Mouse (Mus musculus) forebrain, embryonic 16.5 days (tissue): ENCODE measurements around the gene Afg1l. TPM values are rescaled to one million over a fixed set of nuclear protein-coding genes. Genes with fewer than 3 reads are reported as not detected.

ENCODE experiments used
- ATAC-seq: fragments of 200-750 bp; cut with Nextera tagmentation; 2 replicates; pipeline ENCODE4 v1.8.0; 2017; ENCODE audit warnings: mild to moderate bottlenecking, moderate library complexity
- H3K27ac ChIP-seq: fragments of 300-500 bp; sonication (generic); 2 replicates; pipeline ENCODE4 v1.5.1; 2014; ENCODE audit warnings: low read length, control low read depth
- H3K27me3 ChIP-seq: fragments of 300-500 bp; sonication (generic); replicated peaks from 2 replicates; pipeline ENCODE4 v1.6.1; 2014; ENCODE audit warnings: low read length; ENCODE audit not compliant: control insufficient read depth, insufficient read depth
- H3K36me3 ChIP-seq: fragments of 300-500 bp; sonication (generic); 2 replicates; pipeline ENCODE4 v1.6.1; 2014; ENCODE audit not compliant: control insufficient read depth, insufficient read depth
- H3K4me1 ChIP-seq: fragments of 300-500 bp; sonication (generic); replicated peaks from 2 replicates; pipeline ENCODE4 v1.6.1; 2014; ENCODE audit warnings: low read length; ENCODE audit not compliant: control insufficient read depth, insufficient read depth
- H3K4me2 ChIP-seq: fragments of 300-500 bp; sonication (generic); 2 replicates; pipeline ENCODE4 v1.6.1; 2014; ENCODE audit warnings: mild to moderate bottlenecking, low read length, control low read depth
- H3K4me3 ChIP-seq: fragments of 300-500 bp; sonication (generic); replicated peaks from 2 replicates; pipeline ENCODE4 v1.5.1; 2014; ENCODE audit warnings: mild to moderate bottlenecking, low read length, control low read depth
- H3K9ac ChIP-seq: fragments of 300-500 bp; sonication (generic); replicated peaks from 2 replicates; pipeline ENCODE4 v1.6.1; 2014; ENCODE audit warnings: low read depth, low read length, control low read depth
- H3K9me3 ChIP-seq: fragments of 300-500 bp; sonication (generic); 2 replicates; pipeline ENCODE4 v1.6.1; 2016; ENCODE audit warnings: low read length; ENCODE audit not compliant: control insufficient read depth
- WGBS: fragments of 180-500 bp; shearing (Covaris S2); extraction: QIAGEN DNeasy Blood & Tissue Kit; methylation state at CpG from one replicate; pipeline ENCODE4 v1.1.7; 2014; 5-methylcytosine and 5-hydroxymethylcytosine counted together
- polyA plus RNA-seq: library from polyadenylated mRNA; unstranded; fragments of >200 nt; fragmentation: Nextera tagmentation; extraction: Ambion mirVana; gene quantifications from 2 replicates; pipeline ENCODE4 v1.2.1, GENCODE M21; 2015

Afg1l gene
- polyA plus RNA-seq, 1 experiment from 2014 or later = 6.9 TPM

- H3K27me3 ChIP-seq = no peaks in the 10 kb centered on the region
- WGBS = 14% methylated on average over 12 of the region's 12 CpGs
- peak overlapping the region; percentile 38 for H3K27ac ChIP-seq
- ATAC-seq = peak; percentile 74
- H3K4me1 ChIP-seq = peaks cover 14% of the 10 kb centered on the region
- no peak overlapping the region for H3K4me2 ChIP-seq
- no peak overlapping the region for H3K4me3 ChIP-seq
- H3K9me3 ChIP-seq = no peaks in the 10 kb centered on the region
- H3K9ac ChIP-seq = 0 out of 2 replicates have a peak overlapping the region, but pooled peaks have one; percentile 13
- H3K36me3 ChIP-seq = no peaks in the 10 kb centered on the region
Measured at GRCm38 (mm10) chr10:42346179-42346877, 132.0 kb downstream of the Afg1l start.

- Histone ChIP-seq H3K4me1 (peaks cover 39% of the 10 kb centered on the region), H3K4me3 (no peak overlapping the region), H3K27ac (no peak overlapping the region), H3K27me3 (no peaks in the 10 kb centered on the region), H3K4me2 (no peak overlapping the region), H3K9ac (no peak overlapping the region), H3K36me3 (no peaks in the 10 kb centered on the region), H3K9me3 (no peaks in the 10 kb centered on the region)
- 93% methylated on average over 5 of the region's 5 CpGs for WGBS
- no peak for ATAC-seq
Measured at GRCm38 (mm10) chr10:42342714-42343113, 135.7 kb downstream of the Afg1l start.

- no peak for ATAC-seq
- H3K9ac ChIP-seq = no peak overlapping the region
- H3K4me2 ChIP-seq = no peak overlapping the region
- no peaks in the 10 kb centered on the region for H3K36me3 ChIP-seq
- H3K4me1 ChIP-seq = peaks cover 38% of the 10 kb centered on the region
- 85% methylated on average over 11 of the region's 11 CpGs for WGBS
- H3K27me3 ChIP-seq = no peaks in the 10 kb centered on the region
- H3K4me3 ChIP-seq = no peak overlapping the region
- no peak overlapping the region for H3K27ac ChIP-seq
- H3K9me3 ChIP-seq = no peaks in the 10 kb centered on the region
Measured at GRCm38 (mm10) chr10:42341815-42342457, 136.4 kb downstream of the Afg1l start.

DNA sequence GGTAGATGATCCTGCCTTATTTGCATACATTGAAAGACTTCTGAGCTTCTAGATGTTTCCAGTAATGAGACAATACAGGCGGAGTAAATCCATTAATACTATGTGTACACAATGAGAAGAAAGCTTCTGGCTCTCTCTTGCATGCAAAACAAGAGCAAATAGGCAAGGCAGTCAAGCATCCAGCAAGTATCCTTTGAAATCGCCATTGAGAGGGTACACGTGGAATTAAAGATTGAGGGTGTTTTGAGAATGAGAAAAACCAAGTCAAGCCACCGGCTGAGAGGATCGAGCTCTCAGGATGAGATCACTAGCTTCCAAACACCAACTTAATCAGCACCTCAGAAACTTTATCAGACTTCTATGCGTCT lies 138.0 kb downstream of the Afg1l start:
- Histone ChIP-seq H3K9me3 (no peaks in the 10 kb centered on the region), H3K4me3 (no peak overlapping the region), H3K9ac (no peak overlapping the region), H3K27me3 (no peaks in the 10 kb centered on the region), H3K27ac (peak overlapping the region; percentile 50), H3K4me1 (peaks cover 30% of the 10 kb centered on the region), H3K36me3 (no peaks in the 10 kb centered on the region), H3K4me2 (no peak overlapping the region)
- ATAC-seq = no peak
- 9% methylated on average over 6 of the region's 6 CpGs for WGBS

DNA sequence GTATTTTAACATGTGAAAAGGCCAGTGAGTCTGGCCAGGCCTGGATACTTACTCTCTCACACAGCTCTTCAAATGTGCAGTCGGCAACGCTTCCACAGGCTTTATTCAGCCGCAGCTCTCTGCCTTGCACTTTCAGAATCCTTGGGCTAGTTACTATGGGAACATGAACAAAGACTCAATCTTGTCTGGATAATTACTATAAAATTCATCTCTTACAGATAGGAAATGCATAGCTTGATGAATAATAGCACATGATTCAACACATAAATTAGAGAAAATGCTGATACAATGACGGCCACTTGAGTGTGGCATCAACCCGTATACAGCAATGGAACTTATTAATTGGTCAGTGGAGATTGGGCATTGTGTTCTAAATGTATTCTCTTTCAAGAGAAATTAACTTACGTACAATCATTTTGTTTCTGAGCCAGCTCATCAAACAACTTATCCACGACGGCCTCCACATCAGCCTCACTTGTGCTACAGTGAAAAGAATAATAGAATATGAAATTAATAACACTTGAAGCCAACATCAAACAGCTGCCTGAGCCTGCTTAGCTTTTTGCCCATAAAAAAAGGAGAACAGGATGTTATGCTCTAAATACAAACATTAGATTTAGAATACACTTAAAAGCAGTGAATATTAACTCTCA lies 138.5 kb downstream of the Afg1l start:
- WGBS = 4% methylated on average over 8 of the region's 8 CpGs
- peak overlapping the region; percentile 31 for H3K9ac ChIP-seq
- peak overlapping the region; percentile 75 for H3K27ac ChIP-seq
- no peak overlapping the region for H3K4me3 ChIP-seq
- peak overlapping the region; percentile 38 for H3K4me2 ChIP-seq
- H3K36me3 ChIP-seq = no peaks in the 10 kb centered on the region
- peak; percentile 81 for ATAC-seq
- H3K9me3 ChIP-seq = no peaks in the 10 kb centered on the region
- peaks cover 30% of the 10 kb centered on the region for H3K4me1 ChIP-seq
- H3K27me3 ChIP-seq = no peaks in the 10 kb centered on the region

DNA sequence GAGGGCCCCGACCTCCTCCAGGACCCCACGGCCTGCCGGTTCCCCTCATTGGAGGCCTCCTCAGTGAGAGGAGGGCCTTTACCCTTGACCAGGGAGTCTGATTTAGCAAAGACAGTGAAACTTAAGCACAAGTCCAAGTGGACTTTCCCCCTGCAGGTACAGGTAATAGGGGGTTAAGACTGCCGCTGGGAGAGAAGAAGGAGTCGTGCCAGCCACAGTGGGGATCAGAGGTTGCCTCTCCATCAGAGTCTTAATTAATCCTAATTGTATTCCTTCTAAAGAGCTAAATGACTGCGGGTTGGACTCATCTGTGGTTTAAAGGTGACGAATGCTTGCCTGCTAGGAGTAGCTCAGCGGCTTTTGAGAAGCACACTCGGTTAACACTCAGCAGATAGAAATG lies 139.9 kb downstream of the Afg1l start:
- no peak for ATAC-seq
- Histone ChIP-seq H3K9me3 (no peaks in the 10 kb centered on the region), H3K36me3 (no peaks in the 10 kb centered on the region), H3K4me3 (no peak overlapping the region), H3K4me2 (no peak overlapping the region), H3K4me1 (peaks cover 30% of the 10 kb centered on the region), H3K27me3 (no peaks in the 10 kb centered on the region), H3K9ac (no peak overlapping the region), H3K27ac (no peak overlapping the region)
- WGBS = 29% methylated on average over 9 of the region's 9 CpGs

- Histone ChIP-seq H3K27me3 (no peaks in the 10 kb centered on the region; the same call in 1 of the 2 replicates), H3K4me2 (no peak overlapping the region), H3K9ac (no peak overlapping the region), H3K4me3 (no peak overlapping the region), H3K4me1 (no peaks in the 10 kb centered on the region), H3K27ac (no peak overlapping the region), H3K9me3 (no peaks in the 10 kb centered on the region), H3K36me3 (no peaks in the 10 kb centered on the region)
- peak; percentile 84 for ATAC-seq
- 63% methylated on average over 8 of the region's 8 CpGs for WGBS
Measured at GRCm38 (mm10) chr10:42327576-42327975, 150.8 kb downstream of the Afg1l start.

GRCm38 (mm10) chr10:42325305-42325704 lies 153.1 kb downstream of the Afg1l start:
- no peak for ATAC-seq
- Histone ChIP-seq H3K4me3 (no peak overlapping the region), H3K9me3 (no peaks in the 10 kb centered on the region), H3K36me3 (no peaks in the 10 kb centered on the region), H3K27me3 (no peaks in the 10 kb centered on the region; the same call in 1 of the 2 replicates), H3K9ac (no peak overlapping the region), H3K4me1 (no peaks in the 10 kb centered on the region), H3K4me2 (no peak overlapping the region), H3K27ac (no peak overlapping the region)
- 68% methylated on average over 10 of the region's 10 CpGs for WGBS

GRCm38 (mm10) chr10:42323978-42324377 lies 154.4 kb downstream of the Afg1l start:
- Histone ChIP-seq H3K4me1 (no peaks in the 10 kb centered on the region), H3K9ac (no peak overlapping the region), H3K9me3 (no peaks in the 10 kb centered on the region), H3K4me3 (no peak overlapping the region), H3K4me2 (no peak overlapping the region), H3K27ac (no peak overlapping the region), H3K27me3 (no peaks in the 10 kb centered on the region; the same call in 1 of the 2 replicates), H3K36me3 (no peaks in the 10 kb centered on the region)
- no peak for ATAC-seq
